Comparison of ENCODE assay signal across 26 mouse cellular contexts in the genomic region with DNA sequence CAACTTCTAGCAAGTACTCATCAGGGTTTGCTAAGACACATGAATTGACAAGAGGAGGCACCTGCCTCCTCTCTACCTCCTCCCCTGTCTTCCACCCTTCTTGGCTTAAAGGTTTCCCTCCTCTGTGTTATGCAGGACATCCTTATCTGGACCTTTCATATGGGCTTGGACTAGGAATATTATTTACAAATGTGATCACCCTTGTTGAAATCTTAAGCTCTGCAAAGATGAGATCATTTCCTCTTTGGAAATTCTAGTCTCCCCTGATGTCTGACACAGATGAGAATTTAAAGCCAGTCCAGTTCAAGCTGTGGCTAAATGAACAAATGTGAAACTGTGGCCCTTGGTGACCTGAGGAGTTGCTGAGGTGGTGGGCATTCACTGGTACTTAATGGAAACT. TPM values are rescaled to one million over a fixed set of nuclear protein-coding genes. Genes with fewer than 3 reads are reported as not detected.
"Had no signal": no experiment of that assay in that cellular context is flagged by ENCODE, and none has a peak within 500 bp of the region (broad histone marks: within the 10 kb centered on the region; RNA-seq: fewer than 3 reads in every experiment).

No protein-coding gene starts in this region.

- H3K36me3 ChIP-seq: limb, embryonic 12.5 days; limb, embryonic 15.5 days; liver, embryonic 13.5 days; midbrain, embryonic 10.5 days; midbrain, embryonic 13.5 days; neural tube, embryonic 13.5 days had no signal

- H3K4me1 ChIP-seq: limb, embryonic 12.5 days; limb, embryonic 15.5 days; liver, embryonic 13.5 days; megakaryocyte, embryonic 14.5 days; midbrain, embryonic 10.5 days; midbrain, embryonic 13.5 days; neural tube, embryonic 13.5 days had no signal

- H3K27me3 ChIP-seq: limb, embryonic 12.5 days; limb, embryonic 15.5 days; liver, embryonic 13.5 days; midbrain, embryonic 13.5 days; neural tube, embryonic 13.5 days had no signal

- H3K4me2 ChIP-seq: limb, embryonic 12.5 days; limb, embryonic 15.5 days; liver, embryonic 13.5 days; midbrain, embryonic 13.5 days; neural tube, embryonic 13.5 days had no signal

- DNase-seq: kidney, adult 18-20 months; kidney, adult 9 months; kidney, postnatal 14 days; kidney, postnatal 4 days; liver, embryonic 13.5 days; right cerebral cortex, postnatal 25 days; thymus, adult 18-20 months; thymus, postnatal 4 days had no signal

- H3K4me3 ChIP-seq: limb, embryonic 12.5 days; limb, embryonic 15.5 days; liver, embryonic 13.5 days; megakaryocyte, embryonic 14.5 days; midbrain, embryonic 10.5 days; midbrain, embryonic 13.5 days; myocyte; neural tube, embryonic 13.5 days had no signal

- H3K27ac ChIP-seq: limb, embryonic 12.5 days; limb, embryonic 15.5 days; liver, embryonic 13.5 days; midbrain, embryonic 10.5 days; midbrain, embryonic 13.5 days; neural tube, embryonic 13.5 days had no signal

- ATAC-seq: inflammation-experienced regulatory T-cells, adult 6 months; midbrain, embryonic 13.5 days had no signal

- H3K9me3 ChIP-seq: limb, embryonic 12.5 days; limb, embryonic 15.5 days; liver, embryonic 13.5 days; megakaryocyte, embryonic 14.5 days; midbrain, embryonic 10.5 days; midbrain, embryonic 13.5 days; neural tube, embryonic 13.5 days had no signal

- H3K9ac ChIP-seq: limb, embryonic 12.5 days; limb, embryonic 15.5 days; liver, embryonic 13.5 days; midbrain, embryonic 13.5 days; neural tube, embryonic 13.5 days had no signal

RNA-seq across cellular contexts. Expression of a gene that starts 0.7 kb away (rescaled TPM):
- total RNA-seq: layer of hippocampus, adult 18-20 months; layer of hippocampus, postnatal 14 days; left cerebral cortex, adult 8-10 months; left cerebral cortex, postnatal 14 days; left cerebral cortex, postnatal 4 days; monocyte, adult 5-6 weeks; neutrophil, adult 5-6 weeks had no signal
- polyA plus RNA-seq: inflammation-experienced regulatory T-cells, adult 6 months; limb, embryonic 12.5 days; limb, embryonic 15.5 days; midbrain, embryonic 10.5 days; midbrain, embryonic 13.5 days; midbrain, embryonic 16.5 days; myocyte; neural tube, embryonic 13.5 days; spleen, adult 2 months; testis, adult 2 months had no signal
